Mouse (Mus musculus) lung, postnatal 0 days (tissue): ENCODE results near the gene Stx8. TPM values are rescaled to one million over a fixed set of nuclear protein-coding genes. Genes with fewer than 3 reads are reported as not detected.

Experiments
- ATAC-seq: fragments of 200-750 bp; cut with Nextera tagmentation; 2 replicates; pipeline ENCODE4 v1.8.0; 2017; ENCODE audit warnings: moderate library complexity
- DNase-seq: peaks from one replicate; pipeline ENCODE4 v3.0.0-alpha.2; 2016; ENCODE audit warnings: low spot score
- H3K27ac ChIP-seq: fragments of 300-500 bp; sonication (generic); 2 replicates; pipeline ENCODE4 v1.5.1; 2014; ENCODE audit warnings: antibody characterized with exemption, mild to moderate bottlenecking, low read length, mixed read lengths
- H3K27me3 ChIP-seq: fragments of 300-500 bp; sonication (generic); replicated peaks from 2 replicates; pipeline ENCODE4 v1.6.1; 2014; ENCODE audit warnings: low read length, mixed read lengths; ENCODE audit not compliant: insufficient read depth
- H3K36me3 ChIP-seq: fragments of 300-500 bp; sonication (generic); 2 replicates; pipeline ENCODE4 v1.6.1; 2014; ENCODE audit warnings: low read length, mixed read lengths; ENCODE audit not compliant: insufficient read depth
- H3K4me1 ChIP-seq: fragments of 300-500 bp; sonication (generic); 2 replicates; pipeline ENCODE4 v1.6.1; 2014; ENCODE audit warnings: antibody characterized with exemption, low read depth, low read length, mixed read lengths; ENCODE audit not compliant: insufficient read depth
- H3K4me2 ChIP-seq: fragments of 300-500 bp; sonication (generic); replicated peaks from 2 replicates; pipeline ENCODE4 v1.6.1; 2014; ENCODE audit warnings: low read depth, mild to moderate bottlenecking, low read length, moderate library complexity, mixed read lengths
- H3K4me3 ChIP-seq: fragments of 300-500 bp; sonication (generic); 2 replicates; pipeline ENCODE4 v1.5.1; 2014; ENCODE audit warnings: low read depth, low read length
- H3K9ac ChIP-seq: fragments of 300-500 bp; sonication (generic); replicated peaks from 2 replicates; pipeline ENCODE4 v1.6.1; 2014; ENCODE audit warnings: low read depth, mild to moderate bottlenecking
- H3K9me3 ChIP-seq: fragments of 300-500 bp; sonication (generic); 2 replicates; pipeline ENCODE4 v1.6.1; 2016; ENCODE audit warnings: low read length, mixed read lengths
- CTCF ChIP-seq: IDR thresholded peaks from 2 replicates; pipeline ENCODE4 v1.5.1; 2016; ENCODE audit warnings: antibody characterized with exemption, mild to moderate bottlenecking
- EP300 ChIP-seq: IDR thresholded peaks from 2 replicates; pipeline ENCODE4 v1.6.1; 2016; ENCODE audit warnings: antibody characterized with exemption, mild to moderate bottlenecking, control low read depth
- WGBS: fragments of 180-500 bp; shearing (Covaris S2); extraction: QIAGEN DNeasy Blood & Tissue Kit; methylation state at CpG from one replicate; pipeline ENCODE4 v1.1.7; 2014; 5-methylcytosine and 5-hydroxymethylcytosine counted together
- polyA plus RNA-seq: library from polyadenylated mRNA; unstranded; fragments of >200 nt; fragmentation: Nextera tagmentation; extraction: Ambion mirVana; gene quantifications from 2 replicates; pipeline ENCODE4 v1.2.1, GENCODE M21; 2015

Stx8 gene
- polyA plus RNA-seq, 1 experiment from 2014 or later, result 72.5 TPM

DNA sequence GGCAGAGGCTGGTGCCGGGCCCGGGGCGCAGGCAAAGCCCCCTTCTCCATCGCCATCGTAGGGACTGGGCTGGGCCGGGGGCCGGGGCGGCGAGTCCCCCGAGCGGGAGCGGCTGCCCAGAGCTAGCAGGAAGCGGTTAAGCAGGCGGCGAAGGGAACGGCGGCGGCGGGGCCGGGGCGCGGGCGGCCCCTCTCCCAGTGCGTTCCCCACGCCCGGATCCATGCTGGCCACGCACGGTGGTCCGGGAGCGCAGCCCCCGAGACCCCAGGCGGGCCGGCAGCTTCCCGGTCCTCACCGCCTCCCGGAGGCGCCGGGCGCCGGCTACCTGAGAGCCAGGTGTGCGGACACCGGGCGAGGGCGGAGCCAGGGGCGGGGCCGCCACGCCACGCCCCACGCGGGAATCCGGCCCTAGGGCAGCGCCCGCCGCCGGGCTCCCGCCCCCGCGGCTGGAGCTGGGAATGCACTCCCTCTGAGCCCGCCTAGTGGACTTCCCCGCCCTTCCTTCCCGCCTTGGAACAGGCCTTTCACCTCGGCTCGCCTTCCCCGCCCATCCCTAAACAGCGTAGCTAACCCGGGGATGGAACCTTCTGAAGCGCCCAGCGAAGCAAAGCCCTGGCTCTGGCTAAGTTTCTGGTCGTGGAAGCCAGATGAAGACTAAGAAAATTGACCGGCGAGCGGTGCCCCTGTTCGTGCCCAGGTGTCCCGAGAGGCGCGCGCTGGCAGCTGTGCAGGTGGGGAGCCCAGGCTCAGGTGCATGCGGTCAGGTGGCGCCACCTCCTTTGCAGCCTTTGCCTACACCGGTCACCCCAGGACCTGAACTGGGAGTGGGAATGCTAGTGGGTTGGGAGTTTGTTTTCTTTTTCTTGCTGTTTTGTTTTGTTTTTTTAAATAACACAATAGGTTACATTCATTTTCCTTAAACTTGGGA is 43.9 kb upstream of the Stx8 start, which contains the start of gene Usp43:
Gene Usp43, minus strand, starts transcription at position 327 of the 928 bp plus-strand sequence.
- no peaks in the 10 kb centered on the region for H3K27me3 ChIP-seq
- peak; percentile 94 for ATAC-seq
- TF ChIP-seq EP300, result no peak
- peak; percentile 35; the same call in 1 of the 2 replicates for TF ChIP-seq CTCF
- WGBS, result 2% methylated on average over 64 of the region's 80 CpGs
- peak; percentile 94 for DNase-seq
- H3K9me3 ChIP-seq, result no peaks in the 10 kb centered on the region
- H3K4me2 ChIP-seq, result peak within 1 kb of the TSS; percentile 99
- H3K4me3 ChIP-seq, result peak within 1 kb of the TSS; percentile 77
- H3K4me1 ChIP-seq, result no peaks in the 10 kb centered on the region; the same call in 1 of the 2 replicates
- H3K36me3 ChIP-seq, result no peaks in the 10 kb centered on the region
- H3K27ac ChIP-seq, result peak within 1 kb of the TSS; percentile 94
- H3K9ac ChIP-seq, result peak within 1 kb of the TSS; percentile 72

GRCm38 (mm10) chr11:67922755-67923125 is 43.3 kb upstream of the Stx8 start:
- H3K4me2 ChIP-seq, result peak overlapping the region; percentile 99
- no peaks in the 10 kb centered on the region for H3K27me3 ChIP-seq
- no peaks in the 10 kb centered on the region for H3K9me3 ChIP-seq
- H3K36me3 ChIP-seq, result no peaks in the 10 kb centered on the region
- no peaks in the 10 kb centered on the region; the same call in 1 of the 2 replicates for H3K4me1 ChIP-seq
- TF ChIP-seq EP300, result no peak
- TF ChIP-seq CTCF, result peak; percentile 60
- ATAC-seq (peak; percentile 72), DNase-seq (peak; percentile 84)
- peak overlapping the region; percentile 94 for H3K27ac ChIP-seq
- peak overlapping the region; percentile 48; the same call in 1 of the 2 replicates for H3K9ac ChIP-seq
- peak overlapping the region; percentile 77 for H3K4me3 ChIP-seq
- under 1% methylated on average over 12 of the region's 12 CpGs for WGBS

DNA sequence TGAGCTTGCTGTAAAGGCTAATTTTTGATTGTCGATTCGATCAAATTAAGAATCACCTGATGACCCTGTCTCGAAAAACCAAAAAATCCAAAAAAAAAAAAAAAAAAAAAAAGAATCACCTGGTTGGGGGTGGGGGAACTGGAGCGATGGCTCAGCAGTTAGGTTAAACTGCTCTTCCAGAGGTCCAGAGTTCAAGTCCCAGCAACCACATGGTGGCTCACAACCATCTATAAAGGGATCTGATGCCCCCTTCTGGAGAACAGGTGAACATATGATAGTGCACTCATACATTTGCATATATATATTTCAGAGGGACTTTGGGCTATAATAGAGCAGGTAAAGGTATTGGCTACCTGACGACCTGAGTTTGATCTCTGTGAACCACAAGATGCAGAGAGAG is 42.3 kb upstream of the Stx8 start:
- Histone ChIP-seq H3K9me3 (no peaks in the 10 kb centered on the region), H3K27ac (no peak overlapping the region), H3K4me1 (no peaks in the 10 kb centered on the region; the same call in 1 of the 2 replicates), H3K36me3 (no peaks in the 10 kb centered on the region), H3K9ac (no peak overlapping the region), H3K4me2 (no peak overlapping the region), H3K27me3 (no peaks in the 10 kb centered on the region), H3K4me3 (no peak overlapping the region)
- no peak for ATAC-seq
- no peak for DNase-seq
- TF ChIP-seq CTCF (peak; percentile 44), EP300 (no peak)
- WGBS, result 96% methylated on average over 5 of the region's 5 CpGs

DNA sequence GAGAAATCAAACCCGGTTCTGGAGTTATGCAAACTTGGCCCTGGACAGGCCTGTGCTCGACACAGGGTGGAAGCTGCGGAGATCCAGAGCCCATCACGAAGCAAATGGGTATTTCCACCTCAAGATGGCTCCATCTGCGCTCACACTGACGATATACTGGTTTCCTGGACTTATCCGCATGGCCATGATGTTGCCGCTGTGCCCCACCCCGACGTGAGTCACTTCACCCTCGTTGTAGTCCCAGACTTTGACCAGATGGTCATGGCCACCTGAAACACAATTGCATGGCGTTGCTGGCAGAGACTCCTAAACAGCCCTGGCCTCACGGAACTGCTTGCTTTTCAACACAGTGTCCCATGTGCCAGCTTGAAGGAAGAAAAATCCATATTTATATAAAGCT is 41.0 kb upstream of the Stx8 start:
- Histone ChIP-seq H3K4me2 (no peak overlapping the region), H3K4me1 (no peaks in the 10 kb centered on the region; the same call in 1 of the 2 replicates), H3K36me3 (no peaks in the 10 kb centered on the region), H3K4me3 (no peak overlapping the region), H3K9me3 (no peaks in the 10 kb centered on the region), H3K27me3 (no peaks in the 10 kb centered on the region), H3K9ac (no peak overlapping the region), H3K27ac (no peak overlapping the region)
- DNase-seq (no peak), ATAC-seq (no peak)
- 85% methylated on average over 13 of the region's 13 CpGs for WGBS
- TF ChIP-seq EP300 (no peak), CTCF (no peak)

- H3K9ac ChIP-seq, result no peak overlapping the region
- no peak for TF ChIP-seq CTCF
- TF ChIP-seq EP300, result no peak
- no peak overlapping the region for H3K4me3 ChIP-seq
- H3K4me2 ChIP-seq, result no peak overlapping the region
- DNase-seq (no peak), ATAC-seq (no peak)
- no peaks in the 10 kb centered on the region for H3K36me3 ChIP-seq
- H3K9me3 ChIP-seq, result no peaks in the 10 kb centered on the region
- H3K27ac ChIP-seq, result no peak overlapping the region
- H3K27me3 ChIP-seq, result no peaks in the 10 kb centered on the region
- WGBS, result 18% methylated on average over 15 of the region's 15 CpGs
- no peaks in the 10 kb centered on the region for H3K4me1 ChIP-seq
Measured at GRCm38 (mm10) chr11:67926348-67927055, 39.5 kb upstream of the Stx8 start.

- H3K27me3 ChIP-seq, result no peaks in the 10 kb centered on the region
- ATAC-seq, result no peak
- H3K4me3 ChIP-seq, result no peak overlapping the region
- H3K36me3 ChIP-seq, result no peaks in the 10 kb centered on the region
- H3K9ac ChIP-seq, result no peak overlapping the region
- no peak for DNase-seq
- H3K27ac ChIP-seq, result no peak overlapping the region
- H3K9me3 ChIP-seq, result no peaks in the 10 kb centered on the region
- H3K4me1 ChIP-seq, result no peaks in the 10 kb centered on the region
- no peak for TF ChIP-seq EP300
- TF ChIP-seq CTCF, result no peak
- WGBS, result 90% methylated on average over 3 of the region's 3 CpGs
- H3K4me2 ChIP-seq, result no peak overlapping the region
Measured at GRCm38 (mm10) chr11:67932156-67932555, 33.8 kb upstream of the Stx8 start.
